ENCODE assay signal across 12 mouse cellular contexts in the genomic region with DNA sequence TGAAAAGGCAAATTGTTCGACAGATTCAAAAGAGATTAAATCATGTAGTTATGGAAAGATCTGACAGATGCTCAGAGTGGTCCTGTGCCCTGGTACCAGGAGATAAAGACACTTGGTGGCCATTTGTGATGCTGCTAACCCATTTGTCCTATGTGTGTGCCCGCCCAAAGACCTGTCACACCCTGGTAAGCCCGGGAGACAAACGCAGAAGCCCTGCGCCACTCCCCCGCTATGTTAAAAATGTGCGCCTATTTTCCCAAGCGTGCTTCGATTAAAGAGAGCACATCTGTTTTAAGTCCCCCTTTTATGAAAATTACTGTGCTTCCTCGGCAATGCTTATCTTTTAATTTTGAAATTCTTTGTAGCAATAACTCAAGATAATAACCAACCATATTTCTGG. TPM values are rescaled to one million over a fixed set of nuclear protein-coding genes. Genes with fewer than 3 reads are reported as not detected.
DNase-seq lines count a peak whose midpoint lies in the region; ATAC-seq lines count a peak whose summit lies in the region.
"Had no signal": no experiment of that assay in that cellular context is flagged by ENCODE, and none has a peak within 500 bp of the region (broad histone marks: within the 10 kb centered on the region; RNA-seq: fewer than 3 reads in every experiment).

No protein-coding gene starts in this region.

- H3K9me3 ChIP-seq in heart, embryonic 12.5 days (replicated peaks) = peaks cover 4% of the 10 kb centered on the region; the same call in 1 of the 2 replicates
- 0 out of 2 replicates have a peak, but pooled peaks cover 5% of the 10 kb centered on the region for H3K9me3 ChIP-seq in hindbrain, embryonic 14.5 days (ENCODE audit: control insufficient read depth, low read length)
- H3K9me3 ChIP-seq in midbrain, embryonic 16.5 days (replicated peaks; ENCODE audit: control insufficient read depth, low read length, poor library complexity, severe bottlenecking) = no peaks in the 10 kb centered on the region

- H3K4me2 ChIP-seq in heart, embryonic 12.5 days = peak overlapping the region; percentile 54
- H3K4me2 ChIP-seq in hindbrain, embryonic 14.5 days (replicated peaks) = peak overlapping the region; percentile 26
- H3K4me2 ChIP-seq in midbrain, embryonic 16.5 days (ENCODE audit: low read length) = peak overlapping the region; percentile 22; the same call in 1 of the 2 replicates

- H3K4me1 ChIP-seq in heart, embryonic 12.5 days (replicated peaks) = 0 out of 2 replicates have a peak, but pooled peaks cover 5% of the 10 kb centered on the region
- H3K4me1 ChIP-seq in hindbrain, embryonic 14.5 days (replicated peaks; ENCODE audit: control insufficient read depth, insufficient read depth, low read length) = peaks cover 11% of the 10 kb centered on the region
- H3K4me1 ChIP-seq in midbrain, embryonic 16.5 days (ENCODE audit: control insufficient read depth, insufficient read depth, low read length) = peaks cover 8% of the 10 kb centered on the region

- no peak for DNase-seq in heart, postnatal 14 days
- DNase-seq in embryo, embryonic 10.5 days (ENCODE audit: low spot score) = peak; percentile 58
- DNase-seq in hindbrain, embryonic 14.5 days (ENCODE audit: low spot score) = no peak
- DNase-seq in B cell, adult 2 months = no peak
- DNase-seq in kidney, postnatal 14 days = no peak
- DNase-seq: adrenal gland, postnatal 14 days; cerebellum, adult 18-20 months had no signal

- no peaks in the 10 kb centered on the region for H3K27me3 ChIP-seq in heart, embryonic 12.5 days (replicated peaks)
- no peaks in the 10 kb centered on the region for H3K27me3 ChIP-seq in hindbrain, embryonic 14.5 days (ENCODE audit: control insufficient read depth, insufficient read depth, low read length)
- H3K27me3 ChIP-seq in midbrain, embryonic 16.5 days (ENCODE audit: control insufficient read depth, insufficient read depth, low read depth, low read length) = no peaks in the 10 kb centered on the region

- 29% methylated on average over 10 of the region's 10 CpGs for WGBS in heart, embryonic 12.5 days
- WGBS in hindbrain, embryonic 14.5 days = 8% methylated on average over 10 of the region's 10 CpGs
- WGBS in midbrain, embryonic 16.5 days = 11% methylated on average over 10 of the region's 10 CpGs

- no peak overlapping the region for H3K9ac ChIP-seq in heart, embryonic 12.5 days
- no peak overlapping the region for H3K9ac ChIP-seq in hindbrain, embryonic 14.5 days
- no peak overlapping the region for H3K9ac ChIP-seq in midbrain, embryonic 16.5 days (ENCODE audit: low read depth, low read length)

- H3K4me3 ChIP-seq in heart, embryonic 12.5 days = no peak overlapping the region
- H3K4me3 ChIP-seq in hindbrain, embryonic 14.5 days (replicated peaks; ENCODE audit: low read length) = no peak overlapping the region
- H3K4me3 ChIP-seq in midbrain, embryonic 16.5 days (ENCODE audit: low read depth, low read length) = no peak overlapping the region

- H3K27ac ChIP-seq in heart, embryonic 12.5 days (ENCODE audit: poor library complexity, severe bottlenecking) = no peak overlapping the region
- H3K27ac ChIP-seq in hindbrain, embryonic 14.5 days = peak overlapping the region; percentile 46; the same call in 1 of the 2 replicates
- H3K27ac ChIP-seq in midbrain, embryonic 16.5 days (ENCODE audit: low read length) = no peak overlapping the region

- no peak for ATAC-seq in heart, embryonic 12.5 days (ENCODE audit: insufficient number of reproducible peaks, low FRiP score)
- ATAC-seq in hindbrain, embryonic 14.5 days (ENCODE audit: low FRiP score) = no peak
- no peak for ATAC-seq in midbrain, embryonic 16.5 days
- no peak for ATAC-seq in frontal cortex, adult (ENCODE audit: low TSS enrichment)

- intact Hi-C loops in heart, postnatal 14 days (cut with DNase I) = no loop called here

- H3K36me3 ChIP-seq in heart, embryonic 12.5 days = no peaks in the 10 kb centered on the region
- H3K36me3 ChIP-seq in hindbrain, embryonic 14.5 days (replicated peaks; ENCODE audit: control insufficient read depth, insufficient read depth) = no peaks in the 10 kb centered on the region
- no peaks in the 10 kb centered on the region for H3K36me3 ChIP-seq in midbrain, embryonic 16.5 days (ENCODE audit: control insufficient read depth, insufficient read depth, low read length)

RNA-seq across cellular contexts. Expression of a gene that starts 1.4 kb away (rescaled TPM):
- not detected in 2 replicates for polyA plus RNA-seq in heart, embryonic 12.5 days (2016; fragmentation: Nextera tagmentation; extraction: Ambion mirVana)
- not detected for total RNA-seq in heart, postnatal 14 days (2021)
- 0.12 and 0.19 TPM in 2 replicates for polyA plus RNA-seq in hindbrain, embryonic 14.5 days (2014; fragmentation: Nextera tagmentation; extraction: Ambion mirVana)
- 0.28 and 0.45 TPM in 2 replicates for polyA plus RNA-seq in midbrain, embryonic 16.5 days (2015; fragmentation: Nextera tagmentation; extraction: Ambion mirVana)
- total RNA-seq: adrenal gland, postnatal 14 days; megakaryocyte-erythroid progenitor cell, adult 5-6 weeks had no signal
- polyA plus RNA-seq: stomach, embryonic 14.5 days had no signal
